Mouse (Mus musculus) small intestine, adult 2 months (tissue): ENCODE data around the gene Fam131c.

Experiments used
- CTCF ChIP-seq: fragments of 200-500 bp; IDR thresholded peaks from 2 replicates; pipeline ENCODE4 v1.5.1; 2012; ENCODE audit warnings: low read depth, mild to moderate bottlenecking, control low read depth, inconsistent platforms, low read length, moderate library complexity, mixed read lengths; ENCODE audit not compliant: insufficient replicate concordance, insufficient read length; ENCODE audit errors: extremely low read depth
- POLR2A ChIP-seq: fragments of 200-500 bp; IDR thresholded peaks from 2 replicates; pipeline ENCODE4 v1.6.1; 2012; ENCODE audit warnings: low read depth, mild to moderate bottlenecking, control low read depth, inconsistent platforms, low read length, moderate library complexity

- TF ChIP-seq POLR2A: no peak
- peak; percentile 95 for TF ChIP-seq CTCF
Measured at GRCm38 (mm10) chr4:141404518-141405313, 36.7 kb downstream of the Fam131c start.
